Mouse (Mus musculus) limb, embryonic 10.5 days (tissue): ENCODE results near the gene Elobl. TPM values are rescaled to one million over a fixed set of nuclear protein-coding genes. Genes with fewer than 3 reads are reported as not detected.
A peak's percentile ranks its signal among the peaks of the same experiment; 100 is the strongest.
"Not testable (repeated sequence)": the region's sequence is repeated elsewhere in the genome, so short reads cannot be mapped to it uniquely, and the experiment has no call there.

Source experiments
- DNase-seq: peaks from one replicate; pipeline ENCODE4 v3.0.0-alpha.2; 2017; ENCODE audit warnings: low spot score
- H3K27ac ChIP-seq: fragments of 300-500 bp; sonication (generic); 2 replicates; pipeline ENCODE4 v1.5.1; 2016; ENCODE audit warnings: mild to moderate bottlenecking
- H3K27me3 ChIP-seq: fragments of 300-500 bp; sonication (generic); 2 replicates; pipeline ENCODE4 v1.6.1; 2016; ENCODE audit warnings: low read depth, mild to moderate bottlenecking; ENCODE audit not compliant: poor library complexity, severe bottlenecking
- H3K36me3 ChIP-seq: fragments of 300-500 bp; sonication (generic); 2 replicates; pipeline ENCODE4 v1.6.1; 2016; ENCODE audit warnings: mild to moderate bottlenecking, moderate library complexity
- H3K4me1 ChIP-seq: fragments of 300-500 bp; sonication (generic); 2 replicates; pipeline ENCODE4 v1.6.1; 2016
- H3K4me3 ChIP-seq: fragments of 300-500 bp; sonication (generic); 2 replicates; pipeline ENCODE4 v1.5.1; 2016; ENCODE audit warnings: mild to moderate bottlenecking, moderate library complexity
- H3K9me3 ChIP-seq: fragments of 300-500 bp; sonication (generic); replicated peaks from 2 replicates; pipeline ENCODE4 v1.6.1; 2016; ENCODE audit warnings: mild to moderate bottlenecking
- WGBS: fragments of 180-500 bp; shearing (Covaris S2); methylation state at CpG from one replicate; pipeline ENCODE4 v1.1.7; 2016; 5-methylcytosine and 5-hydroxymethylcytosine counted together
- polyA plus RNA-seq: library from polyadenylated mRNA; unstranded; fragments of >200 nt; fragmentation: Nextera tagmentation; extraction: Ambion mirVana; gene quantifications from 2 replicates; pipeline ENCODE4 v1.2.1, GENCODE M21; 2016

The Elobl gene
- polyA plus RNA-seq, 1 experiment from 2014 or later, result not detected

- H3K4me1 ChIP-seq, result peaks cover 33% of the 10 kb centered on the region
Measured at GRCm38 (mm10) chr11:88998974-88999722, 32.4 kb upstream of the Elobl start, which contains the start of gene Trim25. Gene Trim25, plus strand, starts transcription at chr11:88999376.

GRCm38 (mm10) chr11:88998406-88998805 is 31.7 kb upstream of the Elobl start:
- Histone ChIP-seq H3K27me3 (peaks cover 31% of the 10 kb centered on the region), H3K27ac (no peak overlapping the region), H3K9me3 (no peaks in the 10 kb centered on the region), H3K4me3 (no peak overlapping the region), H3K36me3 (no peaks in the 10 kb centered on the region), H3K4me1 (peaks cover 27% of the 10 kb centered on the region)
- WGBS, result 17% methylated on average over 3 of the region's 3 CpGs
- DNase-seq, result no peak

More at GRCm38 (mm10) chr11:88998974-88999722, 32.4 kb upstream of the Elobl start, which contains the start of gene Trim25:
- 3% methylated on average over 48 of the region's 48 CpGs for WGBS
- no peaks in the 10 kb centered on the region for H3K9me3 ChIP-seq
- DNase-seq, result peak; percentile 78
- peaks cover 31% of the 10 kb centered on the region for H3K27me3 ChIP-seq
- peak within 1 kb of the TSS; percentile 72 for H3K27ac ChIP-seq
- peak within 1 kb of the TSS; percentile 58 for H3K4me3 ChIP-seq
- H3K36me3 ChIP-seq, result no peaks in the 10 kb centered on the region

- 83% methylated on average over 5 of the region's 5 CpGs for WGBS
- H3K4me1 ChIP-seq, result peaks cover 17% of the 10 kb centered on the region
- not testable (repeated sequence) for DNase-seq, H3K27ac ChIP-seq, H3K9me3 ChIP-seq, H3K36me3 ChIP-seq, H3K4me3 ChIP-seq
- H3K27me3 ChIP-seq, result peaks cover 31% of the 10 kb centered on the region
Measured at GRCm38 (mm10) chr11:88997343-88997742, 30.6 kb upstream of the Elobl start.

- 85% methylated on average over 7 of the region's 7 CpGs for WGBS
- H3K27me3 ChIP-seq, result peaks cover 31% of the 10 kb centered on the region
- no peak overlapping the region for H3K4me3 ChIP-seq
- H3K27ac ChIP-seq, result no peak overlapping the region
- no peaks in the 10 kb centered on the region for H3K9me3 ChIP-seq
- peaks cover 16% of the 10 kb centered on the region for H3K4me1 ChIP-seq
- peaks cover under 1% of the 10 kb centered on the region for H3K36me3 ChIP-seq
- no peak for DNase-seq
Measured at GRCm38 (mm10) chr11:88996427-88996826, 29.7 kb upstream of the Elobl start.

GRCm38 (mm10) chr11:88995616-88996015 is 28.9 kb upstream of the Elobl start:
- peaks cover 29% of the 10 kb centered on the region for H3K27me3 ChIP-seq
- peaks cover 16% of the 10 kb centered on the region for H3K4me1 ChIP-seq
- H3K27ac ChIP-seq, result no peak overlapping the region
- H3K9me3 ChIP-seq, result no peaks in the 10 kb centered on the region
- peaks cover 9% of the 10 kb centered on the region for H3K36me3 ChIP-seq
- DNase-seq, result no peak
- WGBS, result 85% methylated on average over 2 of the region's 2 CpGs
- no peak overlapping the region for H3K4me3 ChIP-seq

GRCm38 (mm10) chr11:88994492-88994891 is 27.8 kb upstream of the Elobl start:
- no peak overlapping the region for H3K4me3 ChIP-seq
- no peak overlapping the region for H3K27ac ChIP-seq
- no peaks in the 10 kb centered on the region for H3K9me3 ChIP-seq
- H3K36me3 ChIP-seq, result peaks cover 15% of the 10 kb centered on the region
- 89% methylated on average over 7 of the region's 7 CpGs for WGBS
- H3K4me1 ChIP-seq, result peaks cover 11% of the 10 kb centered on the region
- DNase-seq, result no peak
- H3K27me3 ChIP-seq, result peaks cover 18% of the 10 kb centered on the region

- peaks cover 19% of the 10 kb centered on the region for H3K36me3 ChIP-seq
- DNase-seq, result no peak
- 22% methylated on average over 5 of the region's 5 CpGs for WGBS
Measured at GRCm38 (mm10) chr11:88993625-88994024, 26.9 kb upstream of the Elobl start.

GRCm38 (mm10) chr11:88993186-88993585 is 26.5 kb upstream of the Elobl start:
- no peak for DNase-seq
- 60% methylated on average over 7 of the region's 7 CpGs for WGBS
- Histone ChIP-seq H3K4me1 (no peaks in the 10 kb centered on the region), H3K36me3 (peaks cover 23% of the 10 kb centered on the region), H3K27me3 (peaks cover 5% of the 10 kb centered on the region), H3K9me3 (no peaks in the 10 kb centered on the region), H3K4me3 (no peak overlapping the region), H3K27ac (no peak overlapping the region)

More at GRCm38 (mm10) chr11:88993625-88994024, 26.9 kb upstream of the Elobl start:
- H3K4me1 ChIP-seq, result peaks cover 3% of the 10 kb centered on the region; the same call in 1 of the 2 replicates
- no peak overlapping the region for H3K27ac ChIP-seq
- H3K9me3 ChIP-seq, result no peaks in the 10 kb centered on the region
- H3K4me3 ChIP-seq, result no peak overlapping the region
- peaks cover 9% of the 10 kb centered on the region for H3K27me3 ChIP-seq

GRCm38 (mm10) chr11:88989530-88989929 is 22.8 kb upstream of the Elobl start:
- Histone ChIP-seq H3K36me3 (peaks cover 56% of the 10 kb centered on the region), H3K27me3 (no peaks in the 10 kb centered on the region), H3K27ac (no peak overlapping the region), H3K4me3 (no peak overlapping the region), H3K4me1 (no peaks in the 10 kb centered on the region), H3K9me3 (no peaks in the 10 kb centered on the region)
- WGBS, result 73% methylated on average over 5 of the region's 5 CpGs
- no peak for DNase-seq

GRCm38 (mm10) chr11:88988956-88989355 is 22.2 kb upstream of the Elobl start:
- Histone ChIP-seq H3K27ac (no peak overlapping the region), H3K9me3 (no peaks in the 10 kb centered on the region), H3K4me1 (no peaks in the 10 kb centered on the region), H3K27me3 (no peaks in the 10 kb centered on the region), H3K36me3 (peaks cover 61% of the 10 kb centered on the region), H3K4me3 (no peak overlapping the region)
- DNase-seq, result no peak
- WGBS, result 81% methylated on average over 5 of the region's 5 CpGs

- 82% methylated on average over 10 of the region's 10 CpGs for WGBS
- Histone ChIP-seq H3K9me3 (no peaks in the 10 kb centered on the region), H3K4me3 (no peak overlapping the region), H3K36me3 (peaks cover 83% of the 10 kb centered on the region), H3K27ac (no peak overlapping the region), H3K27me3 (no peaks in the 10 kb centered on the region), H3K4me1 (no peaks in the 10 kb centered on the region)
- DNase-seq, result no peak
Measured at GRCm38 (mm10) chr11:88986616-88987015, 19.9 kb upstream of the Elobl start.

- WGBS, result 87% methylated on average over 8 of the region's 8 CpGs
Measured at GRCm38 (mm10) chr11:88981337-88981736, 14.6 kb upstream of the Elobl start.

GRCm38 (mm10) chr11:88977188-88977587 is 10.5 kb upstream of the Elobl start:
- H3K27ac ChIP-seq, result no peak overlapping the region
- H3K4me1 ChIP-seq, result peaks cover 7% of the 10 kb centered on the region
- no peaks in the 10 kb centered on the region for H3K9me3 ChIP-seq
- 90% methylated on average over 5 of the region's 5 CpGs for WGBS
- DNase-seq, result no peak
- no peak overlapping the region for H3K4me3 ChIP-seq
- peaks cover 32% of the 10 kb centered on the region for H3K36me3 ChIP-seq
- no peaks in the 10 kb centered on the region for H3K27me3 ChIP-seq

More at GRCm38 (mm10) chr11:88981337-88981736, 14.6 kb upstream of the Elobl start:
- no peak overlapping the region for H3K4me3 ChIP-seq
- no peak for DNase-seq
- H3K9me3 ChIP-seq, result no peaks in the 10 kb centered on the region
- no peaks in the 10 kb centered on the region for H3K27me3 ChIP-seq
- no peak overlapping the region for H3K27ac ChIP-seq
- no peaks in the 10 kb centered on the region for H3K4me1 ChIP-seq
- H3K36me3 ChIP-seq, result peaks cover 70% of the 10 kb centered on the region
